Mouse (Mus musculus) megakaryocyte-erythroid progenitor cell, adult 5-6 weeks (primary cell): ENCODE data around the gene Cenpu. TPM values are rescaled to one million over a fixed set of nuclear protein-coding genes. Genes with fewer than 3 reads are reported as not detected.

Source experiments
- ATAC-seq: replicated peaks from 2 replicates; pipeline ENCODE4 v1.8.0; 2016; ENCODE audit warnings: mild to moderate bottlenecking, inconsistent platforms; ENCODE audit not compliant: severe bottlenecking, poor library complexity, low FRiP score, low TSS enrichment
- total RNA-seq, 2 experiments: library from RNA; stranded (forward) in 1 of 2; stranded (reverse) in 1 of 2; fragments of 200-1000, 215-1000 nt in 1 of 2; fragments of >200 nt in 1 of 2; fragmentation: Nextera tagmentation in 1 of 2; gene quantifications; 2 replicates each; pipeline ENCODE4 v1.2.3; 2014 to 2017

The Cenpu gene
- total RNA-seq, 2 experiments from 2014 or later: 56.0 to 107 TPM

DNA sequence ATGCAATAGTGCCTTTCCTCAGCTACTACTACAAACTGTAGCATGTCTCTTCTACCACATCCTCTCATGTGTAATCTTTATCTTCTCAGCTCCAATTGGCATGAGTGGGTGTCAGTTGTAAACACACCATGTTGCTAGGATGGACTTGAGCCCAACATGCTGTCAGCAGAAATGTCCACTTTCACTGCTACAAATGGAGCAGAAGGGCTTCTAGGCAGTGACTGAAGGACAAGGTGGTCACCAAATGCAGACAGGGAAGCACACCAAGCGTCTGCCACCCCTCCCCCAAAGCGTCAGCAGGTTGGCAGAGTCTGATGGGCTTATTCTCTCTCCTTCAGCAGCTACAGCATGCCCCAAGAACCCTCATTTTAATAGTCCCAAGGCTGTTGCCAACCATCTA lies 41.9 kb downstream of the Cenpu start:
- no peak for ATAC-seq

DNA sequence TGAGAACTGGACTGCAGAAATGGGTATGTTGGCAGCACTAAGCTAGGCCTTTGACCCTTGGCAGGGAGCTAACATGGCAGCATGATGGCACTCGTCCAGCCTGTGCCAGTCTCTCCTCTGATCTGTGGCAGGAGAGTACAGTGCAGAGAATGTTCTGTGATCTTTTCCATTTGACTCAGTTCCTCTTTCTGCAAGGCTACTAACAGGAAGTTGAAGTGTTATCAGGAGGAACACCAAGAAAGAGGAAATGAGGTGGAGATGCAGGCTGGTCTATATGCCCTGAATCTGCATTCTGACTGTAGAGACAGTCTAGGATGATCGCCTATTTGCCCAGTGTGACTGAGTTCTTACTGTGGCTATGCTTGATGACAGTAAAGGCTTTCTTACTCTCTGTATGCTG lies 43.8 kb downstream of the Cenpu start:
- ATAC-seq: no peak

DNA sequence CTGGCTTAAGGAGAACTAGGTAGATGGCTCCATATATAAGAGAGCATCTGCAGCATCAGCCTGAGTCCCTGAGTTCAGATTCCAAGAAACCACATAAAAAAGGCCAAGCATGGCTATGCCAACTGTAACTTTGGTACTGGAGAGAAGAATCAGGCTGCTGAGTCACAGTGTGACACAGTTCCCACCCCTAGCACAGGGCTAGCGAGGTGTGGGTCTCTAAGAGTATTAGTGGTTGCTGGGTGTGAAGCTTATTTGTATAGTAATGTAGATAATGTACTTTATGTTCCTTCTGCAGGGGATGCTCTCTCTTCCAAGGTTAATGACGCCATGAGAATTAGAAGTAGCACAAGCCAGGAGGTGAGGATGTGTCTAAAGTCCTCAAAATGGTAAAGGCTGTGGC lies 44.7 kb downstream of the Cenpu start:
- no peak for ATAC-seq

DNA sequence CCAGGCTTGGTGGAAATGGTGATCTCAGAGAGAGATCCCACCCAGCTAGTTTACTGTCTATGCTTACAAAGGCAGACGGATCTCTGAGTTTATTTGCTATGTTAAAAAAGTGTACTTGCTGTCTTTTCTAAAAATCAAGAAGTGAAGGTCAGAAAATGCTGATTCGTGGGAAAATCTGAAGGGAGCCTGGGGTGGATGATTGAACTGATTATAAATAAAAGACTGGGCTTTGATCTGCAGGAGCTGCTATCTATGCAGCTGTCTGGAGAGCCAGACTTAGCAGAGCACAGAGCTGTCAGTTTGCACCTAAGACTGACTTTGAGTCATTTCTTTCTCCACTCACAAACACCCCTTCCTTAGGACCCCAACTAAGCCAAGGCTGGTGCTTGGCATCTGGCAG lies 45.6 kb downstream of the Cenpu start:
- no peak for ATAC-seq

DNA sequence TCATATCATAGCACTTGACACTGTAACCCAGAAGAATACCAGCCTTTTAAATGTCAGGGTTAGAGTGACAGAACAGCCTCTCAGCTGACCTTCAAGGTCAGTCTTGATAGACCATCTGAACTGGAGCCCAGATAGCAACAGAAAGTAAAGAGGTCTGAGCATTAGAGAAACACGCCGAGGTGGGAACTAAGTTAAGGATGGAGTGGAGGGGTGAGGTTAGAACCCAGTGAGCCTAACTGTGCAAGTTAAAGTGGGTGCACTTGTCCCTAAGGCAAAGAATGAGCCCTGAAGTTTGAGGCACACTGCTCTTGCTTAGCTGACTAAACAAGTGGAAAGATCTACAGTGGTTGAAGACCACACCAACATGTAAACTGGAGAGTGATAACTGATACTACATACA lies 46.3 kb downstream of the Cenpu start:
- ATAC-seq: no peak

DNA sequence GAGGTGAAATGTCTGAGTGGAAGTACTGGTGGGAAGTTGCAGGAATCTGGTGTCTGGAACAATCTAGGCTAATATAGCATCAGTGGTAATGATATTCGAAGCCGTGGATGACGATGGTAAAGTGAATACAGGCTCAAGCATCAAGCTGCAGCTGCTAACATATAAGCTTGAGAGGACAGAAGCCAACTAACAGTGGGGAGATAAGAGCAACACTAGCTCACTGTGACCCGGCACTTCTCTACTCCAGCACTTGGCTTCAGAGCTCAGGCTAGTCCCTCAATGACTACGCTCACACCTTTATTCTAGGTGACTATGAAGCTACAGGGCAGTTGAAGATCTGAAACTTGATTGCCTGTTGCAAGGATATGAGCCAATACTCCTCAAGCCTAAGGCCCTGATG lies 46.9 kb downstream of the Cenpu start:
- peak; percentile 90 for ATAC-seq

DNA sequence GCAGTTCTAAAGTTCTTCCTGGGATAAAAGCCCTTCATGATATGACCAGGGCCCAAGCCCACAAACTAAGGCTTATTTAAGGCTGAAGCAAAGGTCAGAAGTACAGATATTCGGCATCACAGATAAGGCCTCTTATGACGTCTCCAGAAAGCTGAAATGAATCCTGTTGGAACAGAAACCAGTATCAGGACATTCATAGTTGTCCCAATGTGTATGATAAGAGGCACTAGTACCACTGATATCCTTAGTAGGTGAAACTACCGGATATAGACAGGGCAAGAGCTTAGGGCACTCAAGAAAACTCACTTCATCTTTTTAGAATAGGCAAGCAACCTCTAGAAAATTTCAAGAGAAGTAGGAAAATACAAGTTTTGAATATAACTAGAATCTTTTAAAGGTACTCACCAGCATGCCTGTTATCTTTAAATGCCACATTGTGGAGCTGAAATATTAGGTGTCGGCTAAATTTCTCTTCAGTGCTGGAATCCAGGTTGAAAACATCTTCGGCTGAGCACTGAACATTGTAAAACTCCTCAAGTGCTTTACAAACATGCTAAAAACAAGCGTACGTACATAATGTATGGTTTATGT lies 47.6 kb downstream of the Cenpu start:
- ATAC-seq: peak; percentile 43; the same call in 1 of the 2 replicates

DNA sequence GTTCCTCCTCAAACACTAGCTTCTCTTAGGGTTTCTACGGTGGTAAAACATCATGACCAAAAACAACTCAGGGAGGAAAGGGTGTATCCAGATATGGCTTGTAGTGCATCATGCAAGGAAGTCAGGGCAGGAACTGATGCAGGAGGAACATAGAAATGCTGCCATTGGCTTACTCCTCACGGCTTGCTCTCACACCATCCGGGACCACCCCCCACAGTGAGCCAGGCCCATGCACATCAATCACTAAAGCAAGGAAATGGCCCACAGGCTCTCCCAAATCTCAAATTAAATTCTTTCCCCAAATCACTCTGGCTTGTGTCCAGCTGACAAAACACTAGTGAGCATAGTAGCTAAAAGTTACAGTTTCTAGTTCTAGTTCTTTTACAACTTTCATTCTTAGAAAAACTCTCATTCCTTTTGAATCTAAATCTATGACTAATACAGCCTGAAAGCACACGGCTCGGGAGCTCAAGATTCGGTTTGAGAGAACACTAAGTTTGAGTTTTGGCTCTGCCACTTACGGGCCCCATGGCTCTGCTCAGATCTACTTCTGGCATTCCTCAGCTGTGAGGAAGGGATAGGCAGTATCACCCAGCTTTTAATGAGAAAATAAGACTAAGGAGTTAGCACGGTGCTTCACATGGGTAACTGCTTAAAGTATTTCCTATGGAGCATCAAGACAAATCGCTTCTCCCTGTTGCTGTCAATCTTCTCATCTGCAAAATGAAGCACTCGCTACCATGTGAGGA lies 49.3 kb downstream of the Cenpu start:
- ATAC-seq: no peak

DNA sequence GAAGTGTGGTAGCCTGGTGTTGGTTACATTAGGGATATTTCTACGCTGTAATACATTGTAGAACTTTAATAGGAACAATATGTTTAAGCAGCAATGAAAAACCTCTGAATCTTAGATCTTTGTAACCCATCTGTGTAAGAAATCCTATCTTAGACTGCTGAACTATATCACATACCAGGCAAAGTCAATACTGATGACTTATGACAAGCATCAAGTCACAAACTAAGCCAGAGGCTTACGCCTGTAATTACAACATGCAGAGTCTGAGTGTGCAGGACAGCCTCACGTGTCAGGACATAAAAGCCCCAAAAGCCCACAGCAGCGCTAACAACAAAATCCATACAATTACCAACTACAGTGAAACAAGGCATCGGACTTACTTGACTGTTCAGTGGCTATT lies 51.8 kb downstream of the Cenpu start:
- no peak for ATAC-seq

DNA sequence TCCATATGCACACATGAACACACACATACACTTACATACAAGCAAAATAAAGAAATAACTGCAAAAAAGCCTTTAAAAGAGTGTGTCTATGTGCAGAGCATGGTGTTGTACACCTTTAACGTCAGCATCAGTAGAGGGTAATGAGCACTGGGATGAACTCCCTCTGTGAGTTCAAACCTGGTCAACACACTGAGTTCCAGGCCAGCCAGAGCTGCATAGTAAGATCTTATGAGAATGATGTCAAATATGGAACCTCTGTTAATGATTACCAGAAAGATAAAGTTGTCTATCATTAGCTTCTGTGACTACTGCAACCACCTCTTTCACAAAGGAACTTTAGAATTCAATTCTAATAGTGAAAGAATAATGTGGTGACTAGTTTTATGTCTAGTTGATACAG lies 55.1 kb downstream of the Cenpu start:
- ATAC-seq: no peak

DNA sequence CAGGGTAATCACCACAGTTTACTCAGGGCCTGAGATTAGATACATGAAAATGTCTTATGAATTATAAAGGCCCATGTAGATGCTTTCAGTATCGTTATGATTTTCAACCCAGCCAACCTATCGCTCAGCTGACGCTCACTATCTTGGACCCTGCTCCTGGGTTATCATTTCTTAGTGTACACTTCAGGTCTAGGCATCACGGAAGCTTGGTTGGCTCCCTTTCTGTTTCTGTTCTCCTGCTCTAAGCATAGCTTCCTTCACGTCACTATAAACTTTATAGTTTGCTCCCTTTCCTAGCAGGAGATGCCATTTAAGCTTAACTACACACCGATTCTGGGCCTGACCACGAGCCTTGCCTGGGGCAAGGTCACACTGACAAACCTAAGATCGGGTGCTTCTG lies 59.7 kb downstream of the Cenpu start:
- no peak for ATAC-seq

DNA sequence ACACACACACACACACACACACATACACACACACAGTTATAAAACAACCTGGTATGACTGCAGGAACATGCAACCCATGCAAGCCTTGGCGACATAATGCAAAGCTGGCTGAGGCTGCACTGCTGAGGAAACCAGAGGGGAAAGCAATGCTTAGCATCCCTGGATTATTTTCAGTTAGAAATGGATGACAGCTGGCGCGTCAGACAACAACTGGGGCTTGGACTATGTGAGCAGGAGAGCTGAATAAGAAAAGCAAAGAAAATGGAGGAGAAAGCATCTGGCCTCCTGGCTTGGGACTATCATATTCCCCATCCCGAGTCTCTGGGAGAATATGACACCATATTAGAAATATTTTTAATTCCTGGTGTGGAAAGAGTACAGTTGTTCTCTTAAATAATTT lies 61.1 kb downstream of the Cenpu start:
- no peak for ATAC-seq

DNA sequence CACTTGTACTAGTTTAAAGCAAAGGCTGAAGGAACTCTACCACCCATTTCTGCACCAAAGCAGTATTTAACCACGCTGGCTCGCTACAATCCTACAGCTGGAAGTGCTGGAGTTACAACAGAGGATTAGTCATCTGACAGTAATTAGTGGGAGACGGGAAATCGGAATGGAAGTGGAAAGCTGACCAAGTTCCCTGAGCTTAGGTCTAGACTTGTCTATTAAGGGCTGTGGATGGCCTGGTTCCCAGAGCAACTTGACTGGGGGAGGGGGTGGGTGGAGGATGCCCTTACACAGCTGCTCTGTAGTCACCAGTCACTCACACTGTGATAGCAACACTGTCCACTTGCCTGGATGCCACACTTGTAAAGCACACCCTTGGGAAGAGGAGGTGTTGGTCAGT lies 61.5 kb downstream of the Cenpu start:
- no peak for ATAC-seq

DNA sequence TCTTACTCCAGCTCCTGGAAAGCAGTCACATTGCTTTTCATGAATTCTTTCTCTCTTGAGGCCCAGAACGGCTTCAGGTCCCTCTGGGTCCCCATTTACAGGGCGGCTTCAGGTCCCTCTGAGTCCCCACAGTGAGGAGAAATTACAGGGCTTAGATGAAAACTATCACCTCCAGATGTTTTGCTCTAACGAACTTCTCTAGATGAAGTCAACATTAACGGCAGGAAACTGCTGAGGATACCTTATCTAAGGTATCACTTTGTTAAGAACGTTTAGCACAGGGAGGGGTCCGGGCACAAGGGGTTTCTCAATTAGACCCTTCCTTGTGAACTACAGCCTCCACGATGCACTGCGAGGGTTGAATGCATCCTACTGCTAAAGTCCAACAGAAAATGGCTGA lies 64.1 kb downstream of the Cenpu start:
- peak; percentile 17; the same call in 1 of the 2 replicates for ATAC-seq

DNA sequence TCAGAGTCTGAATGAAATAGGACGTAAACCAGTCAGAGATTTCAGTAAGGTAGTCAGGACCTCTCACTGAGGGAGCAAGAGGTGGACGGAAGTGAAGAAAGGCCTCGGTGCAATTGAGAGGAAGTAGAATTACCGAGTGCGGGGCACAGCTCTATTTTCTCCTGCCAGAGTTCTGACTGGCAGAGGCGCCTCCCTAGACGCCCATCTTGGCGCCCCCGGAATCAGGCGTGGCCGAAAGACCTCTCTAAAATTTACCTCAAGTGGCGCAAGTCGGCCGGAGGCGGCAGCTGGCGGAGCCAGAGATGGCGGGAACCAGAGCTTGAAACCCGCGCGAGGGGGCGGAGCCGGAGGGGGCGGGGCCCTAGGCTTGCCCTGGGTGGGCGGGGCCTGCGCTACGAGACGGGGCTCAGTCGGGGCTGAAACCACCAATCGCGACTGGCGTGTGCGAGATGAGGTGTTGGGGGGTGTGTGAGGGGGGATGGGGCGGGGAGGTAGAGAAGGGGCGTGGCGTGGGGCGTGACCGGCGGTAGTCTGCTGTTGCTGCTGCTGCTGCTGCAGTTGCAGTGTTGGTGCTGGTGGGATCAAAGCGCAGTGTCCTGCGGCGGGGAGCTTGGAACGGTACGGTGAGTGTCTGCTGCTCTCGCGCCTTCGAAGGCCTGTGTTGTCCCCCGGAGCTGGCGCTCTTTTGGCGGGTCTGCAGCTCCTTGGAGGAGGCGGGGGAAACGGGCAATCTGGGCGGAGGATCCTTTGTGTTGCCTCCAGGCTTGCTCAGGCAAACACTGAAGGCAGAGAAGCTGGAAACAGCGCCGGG lies 65.3 kb downstream of the Cenpu start, which contains the start of the genes Primpol and Casp3:
Primpol (minus strand) TSS at position 334 of the 811 bp plus-strand sequence.
Casp3 (plus strand) TSS at position 413 of the 811 bp plus-strand sequence.
- ATAC-seq: peak; percentile 80

DNA sequence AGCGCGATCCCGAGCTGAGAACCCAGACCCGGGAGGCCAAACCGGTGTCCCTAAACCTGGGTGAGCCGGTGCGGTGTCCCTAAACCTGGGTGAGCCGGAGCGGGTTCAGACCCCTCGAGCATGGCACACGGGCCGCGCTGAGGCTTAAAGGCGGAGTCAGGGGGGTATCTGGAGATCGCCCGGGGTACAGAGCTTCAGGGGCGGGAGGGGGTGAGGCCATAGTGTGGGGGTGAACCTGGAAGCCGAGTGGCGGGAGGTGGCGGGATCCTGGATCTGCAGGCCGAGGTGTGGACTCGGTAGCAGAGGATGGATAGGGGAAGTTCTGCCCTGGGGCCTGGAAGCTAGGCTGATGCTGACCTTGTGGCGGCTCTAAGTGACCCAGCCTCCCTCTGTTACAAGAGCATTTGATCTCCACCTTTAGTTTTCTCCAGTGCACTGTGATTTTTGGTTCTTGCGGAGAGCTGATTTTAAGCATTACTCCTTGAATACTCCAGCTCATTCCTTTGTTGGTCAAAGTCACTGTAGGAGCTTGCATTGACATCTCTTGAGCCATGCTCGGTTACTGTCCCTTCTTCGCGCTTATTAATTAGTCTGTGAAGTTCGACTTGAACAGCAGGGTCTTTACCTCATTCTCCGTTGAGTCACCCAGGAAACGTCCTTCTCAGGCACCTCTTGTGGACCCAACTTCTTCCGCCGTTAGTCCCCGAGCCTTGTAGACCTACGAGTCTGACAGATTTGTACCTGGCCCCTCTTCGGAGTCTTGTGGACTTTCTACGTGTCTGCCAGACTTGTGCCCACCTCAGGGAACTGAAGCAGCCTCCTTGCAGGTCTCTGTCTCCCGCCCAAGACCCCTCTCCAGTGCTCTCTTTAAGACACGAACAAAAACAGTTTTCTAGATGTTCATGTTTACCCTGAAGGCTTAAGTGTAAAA lies 66.1 kb downstream of the Cenpu start:
- ATAC-seq: peak; percentile 51

DNA sequence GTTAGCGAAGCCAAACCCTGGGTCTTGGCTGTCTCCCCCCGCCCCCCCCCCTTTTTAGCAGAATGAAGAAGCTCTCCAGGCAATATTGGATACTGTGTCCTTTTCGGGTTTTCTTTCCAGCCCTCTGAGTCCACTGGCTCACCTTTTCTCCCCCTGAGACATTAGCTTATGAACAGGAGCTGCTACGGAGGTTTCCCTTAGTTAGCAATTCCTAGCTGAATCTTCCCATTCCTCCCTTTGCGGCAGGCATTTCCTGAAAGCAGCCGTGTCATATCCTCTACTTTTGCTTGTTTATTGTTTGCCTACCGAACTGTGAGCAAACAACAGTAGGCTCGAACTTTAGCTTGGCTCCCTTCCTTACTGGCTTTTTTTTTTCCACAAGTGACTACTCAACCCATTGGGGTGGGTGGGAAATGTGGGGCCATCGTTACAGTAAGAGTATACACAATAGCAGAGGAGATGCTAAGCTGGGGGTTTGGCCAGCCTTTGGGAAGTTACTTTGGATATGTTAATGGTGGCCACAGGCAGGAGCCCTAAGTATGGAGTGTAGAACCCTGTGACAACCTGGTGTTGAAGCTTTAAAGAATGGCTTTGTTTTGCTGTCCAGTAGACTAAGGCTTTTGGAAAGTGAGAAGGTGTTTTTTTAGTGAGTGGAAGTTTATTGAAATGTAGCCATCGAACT lies 67.0 kb downstream of the Cenpu start:
- no peak for ATAC-seq

DNA sequence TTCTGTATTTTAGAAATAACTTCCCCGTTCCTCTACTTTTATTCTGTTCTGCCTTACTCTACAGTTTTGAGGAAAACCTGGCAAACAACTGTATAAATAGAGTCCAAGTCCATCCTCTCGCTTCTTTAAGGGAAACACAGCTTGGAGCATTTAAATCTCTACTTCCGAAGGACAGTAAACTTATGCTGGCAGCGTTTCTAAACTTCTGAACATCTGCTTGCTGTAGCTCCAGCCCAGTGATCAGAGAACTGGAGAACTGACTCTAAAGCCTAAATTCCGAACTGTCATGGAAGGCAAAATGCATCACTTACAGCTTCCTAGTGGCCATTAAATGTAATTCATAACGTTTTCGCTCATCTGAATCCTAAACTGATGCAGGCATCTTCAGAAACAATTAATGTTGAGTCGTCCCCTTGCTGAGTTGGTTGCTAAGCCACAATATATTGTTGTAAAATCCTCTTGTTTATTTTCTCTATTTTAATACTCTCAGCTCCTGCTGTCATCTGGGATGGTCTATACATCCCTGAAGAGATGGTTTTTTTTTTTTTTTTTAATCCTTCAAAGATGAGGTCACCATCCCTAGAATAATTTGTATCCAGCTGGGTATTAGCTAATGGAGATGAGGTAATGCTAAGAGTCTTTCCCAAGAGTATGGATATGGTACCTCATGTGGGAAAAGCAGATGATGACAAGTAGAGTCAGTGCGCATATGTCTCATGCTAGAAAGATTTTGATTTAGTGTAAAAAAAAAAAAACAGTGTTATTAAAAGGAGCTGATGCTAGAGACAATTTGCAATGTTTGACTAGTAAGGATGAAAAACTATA lies 70.8 kb downstream of the Cenpu start:
- no peak for ATAC-seq
